Mouse (Mus musculus) heart, adult 9 months (tissue): ENCODE measurements around the gene Stat2.
"Not testable (repeated sequence)": the region's sequence is repeated elsewhere in the genome, so short reads cannot be mapped to it uniquely, and the experiment has no call there.

Experiments used
- DNase-seq, 2 experiments: peaks; one replicate each; pipeline ENCODE4 v3.0.0; 2022; ENCODE audit warnings: low spot score in 2 of 2

Stat2 gene

DNA sequence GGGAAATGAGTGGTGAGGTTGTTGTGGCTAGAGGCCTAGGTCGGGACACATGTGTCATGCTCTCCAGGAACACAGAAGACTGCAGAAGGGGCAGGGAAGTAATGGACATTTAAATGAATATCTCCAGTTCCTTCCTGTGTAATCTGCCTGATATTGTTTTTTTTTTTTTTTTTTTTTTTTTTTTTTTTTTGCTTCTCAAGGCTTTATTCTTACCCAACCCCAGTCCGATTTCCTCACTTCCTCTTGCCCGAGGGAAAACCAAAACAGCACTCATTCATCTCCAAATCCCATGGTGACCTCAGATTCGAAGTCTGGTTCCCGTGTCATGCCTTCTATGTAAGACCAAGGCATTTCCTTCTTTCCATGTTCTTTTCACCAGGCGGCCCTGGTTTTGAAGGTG is 27.9 kb downstream of the Stat2 start:
- no peak for DNase-seq

DNA sequence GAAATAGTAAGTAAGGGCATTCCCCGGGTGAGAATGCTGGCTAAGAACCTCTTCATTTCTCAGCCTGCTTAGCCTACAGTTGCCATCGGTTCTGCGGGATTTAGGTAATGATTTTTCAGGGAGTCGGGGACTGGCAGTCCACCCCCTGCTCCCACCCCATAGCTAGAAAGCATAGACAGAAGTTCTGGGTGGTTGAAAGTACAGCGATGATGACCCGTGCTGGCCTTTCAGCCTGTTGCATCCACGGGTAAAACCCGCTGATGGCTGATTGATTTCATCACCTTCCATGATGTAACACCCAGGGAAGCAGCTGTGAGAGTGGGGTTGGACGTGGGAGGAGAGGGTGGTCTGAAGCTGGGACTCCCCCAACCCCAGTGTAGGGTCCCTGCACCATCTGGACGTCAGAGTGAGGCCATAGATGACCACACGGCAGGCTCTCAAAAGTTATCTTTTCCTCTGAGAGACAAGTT is 28.4 kb downstream of the Stat2 start, which contains the start of gene Il23a:
TSS of gene Il23a (minus strand) at position 51 of the 470 bp plus-strand sequence.
- DNase-seq, result no peak

DNA sequence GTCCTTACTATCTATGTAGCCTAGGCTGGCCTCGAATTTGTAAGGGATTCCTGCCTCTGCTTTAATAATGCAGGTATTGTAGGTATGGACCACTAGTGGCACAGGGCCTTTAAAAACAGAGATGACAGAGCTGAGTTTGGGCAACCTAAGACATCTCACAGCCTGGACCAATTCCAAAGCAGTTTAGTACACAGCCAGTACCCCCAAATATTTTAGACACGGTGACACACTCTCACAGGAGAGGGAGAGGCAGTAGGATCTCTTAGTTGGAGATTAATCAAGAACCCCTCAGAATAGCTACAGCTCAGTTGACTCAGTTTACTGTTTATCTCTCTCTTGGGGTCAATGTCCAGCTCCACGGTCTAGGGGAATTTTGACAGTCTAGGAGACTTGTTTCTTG is 32.0 kb downstream of the Stat2 start:
- DNase-seq, result no peak

DNA sequence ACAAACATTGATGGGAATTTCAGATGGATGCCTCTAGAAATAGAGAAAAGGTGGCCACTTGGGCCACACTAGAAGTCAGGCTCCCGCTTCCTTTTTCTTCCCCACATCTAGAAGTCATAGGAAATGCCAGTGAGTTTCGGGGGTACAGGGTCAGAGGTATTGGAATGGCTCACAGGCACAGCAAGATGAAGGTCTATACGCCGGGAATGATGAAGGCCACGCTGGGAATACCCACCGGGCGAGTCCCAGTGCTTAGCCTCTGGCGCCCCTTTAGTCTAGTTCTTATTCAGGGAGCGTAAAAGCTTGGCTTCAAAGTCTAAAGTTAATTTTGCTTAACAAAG is 32.4 kb downstream of the Stat2 start:
- DNase-seq, result no peak

DNA sequence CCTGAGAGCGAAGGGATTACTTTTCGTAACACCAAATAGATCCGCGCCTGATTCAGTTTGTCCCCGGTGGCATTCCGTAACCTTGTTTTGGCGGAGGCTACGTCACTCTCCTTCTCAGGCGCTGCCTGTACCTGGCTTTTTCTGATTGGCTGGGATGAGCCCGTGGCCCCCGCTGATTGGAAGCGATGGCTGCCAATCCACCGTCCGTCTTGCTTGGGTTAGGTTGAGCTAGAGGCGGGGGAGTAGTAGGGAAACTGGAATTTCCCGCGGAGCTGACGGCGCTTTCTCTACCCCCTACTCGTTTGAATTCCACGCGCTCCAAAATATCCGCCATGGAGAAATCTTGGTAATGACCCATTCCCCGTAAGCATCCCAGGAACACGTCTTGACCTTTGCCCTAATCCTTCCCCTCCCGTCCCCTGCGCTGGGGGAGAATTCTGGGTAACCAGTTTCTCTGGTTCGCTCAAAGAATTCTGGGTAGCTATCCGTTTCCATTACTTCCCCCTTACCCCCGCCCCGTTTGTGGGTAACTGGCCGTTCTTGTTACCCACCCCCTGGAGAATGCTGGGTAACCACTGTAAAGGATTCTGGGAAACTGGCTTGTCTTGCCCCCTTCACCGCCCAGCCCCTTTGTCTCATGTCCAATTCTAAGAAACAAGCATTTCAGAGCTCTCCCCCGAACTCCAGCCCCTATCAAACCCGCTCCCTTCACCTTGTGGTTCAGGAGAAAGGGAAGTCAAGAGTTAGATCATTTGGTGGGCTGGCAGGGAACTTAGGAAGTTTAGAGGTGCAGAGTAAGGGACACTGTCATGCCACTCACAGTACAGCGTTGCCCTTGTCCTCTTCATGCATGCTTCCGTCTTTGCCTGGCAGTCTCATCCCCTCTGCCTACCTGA is 33.0 kb downstream of the Stat2 start, which contains the start of gene Pan2:
TSS of gene Pan2 (plus strand) at position 210 of the 896 bp plus-strand sequence.
- peak; percentile 100 for DNase-seq

DNA sequence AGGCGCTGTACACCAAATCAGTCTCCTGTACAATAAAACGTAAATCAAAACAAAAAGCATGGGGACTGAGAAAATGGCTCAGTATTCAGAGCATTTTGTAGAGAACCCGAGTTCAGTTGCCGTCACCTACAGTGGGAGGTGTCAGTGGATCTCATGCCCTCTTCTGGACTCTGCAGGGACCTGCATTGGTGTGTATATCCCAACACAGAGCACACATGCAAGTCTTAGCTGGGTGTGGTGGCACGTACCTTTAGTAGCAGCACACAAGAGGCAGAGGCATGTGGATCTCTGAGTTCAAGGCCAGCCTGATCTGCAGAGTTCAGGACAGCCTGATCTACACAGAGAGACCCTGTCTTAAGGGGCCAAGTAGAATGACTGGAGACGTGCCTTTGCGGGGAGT is 39.3 kb downstream of the Stat2 start:
- no peak for DNase-seq

DNA sequence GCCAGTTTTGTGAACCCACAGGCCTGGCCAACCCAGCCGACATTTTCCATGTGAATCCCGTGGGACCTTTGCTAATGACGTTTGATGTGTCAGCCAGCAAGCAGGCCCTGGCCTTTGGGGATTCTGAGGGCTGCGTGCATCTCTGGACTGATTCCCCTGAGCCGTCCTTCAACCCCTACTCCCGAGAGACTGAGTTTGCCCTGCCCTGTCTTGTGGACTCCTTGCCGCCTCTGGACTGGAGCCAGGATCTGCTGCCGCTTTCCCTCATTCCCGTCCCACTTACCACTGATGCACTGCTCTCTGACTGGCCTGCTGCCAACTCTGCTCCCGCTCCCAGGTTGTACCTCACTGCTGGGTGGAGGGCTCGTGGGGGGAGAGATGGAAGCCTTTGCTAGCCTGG is 39.8 kb downstream of the Stat2 start:
- no peak for DNase-seq

DNA sequence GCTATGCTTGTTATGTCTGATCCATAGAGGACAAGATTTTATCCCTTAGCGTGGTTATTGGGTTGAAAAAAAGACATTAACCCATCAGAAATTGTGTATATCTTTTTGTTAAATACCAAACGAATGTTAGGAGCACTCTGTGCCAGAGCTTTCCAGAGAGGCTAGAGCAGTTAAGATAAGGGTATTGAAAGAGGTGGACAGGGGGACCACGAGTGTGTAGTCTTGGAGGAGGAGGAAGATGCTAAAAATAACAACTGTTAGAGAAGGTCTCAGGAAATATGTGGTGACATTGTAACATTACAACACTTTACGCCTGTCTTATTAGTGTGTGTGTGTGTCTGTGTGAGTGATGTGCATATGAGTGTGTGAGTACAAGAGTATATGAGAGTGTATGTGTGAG is 40.5 kb downstream of the Stat2 start:
- DNase-seq, result no peak

DNA sequence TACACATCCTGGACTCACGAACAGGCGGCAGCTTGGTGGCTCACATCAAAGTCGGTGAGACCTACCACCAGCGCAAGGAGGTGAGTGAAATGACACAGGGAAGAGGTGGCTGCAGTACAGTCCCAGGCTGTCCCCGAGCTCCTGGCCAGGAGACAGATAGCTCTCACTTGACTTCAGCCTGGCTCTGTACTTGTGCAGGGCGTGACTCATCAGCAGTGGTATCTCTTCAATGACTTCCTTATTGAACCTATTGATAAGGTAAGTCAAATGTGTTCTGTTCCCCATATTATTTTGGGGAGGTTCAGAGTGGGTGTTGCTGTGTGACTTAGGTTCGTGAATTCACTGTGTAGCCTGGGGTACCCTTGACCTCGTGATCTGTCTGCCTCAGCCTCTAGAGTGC is 45.2 kb downstream of the Stat2 start:
- no peak for DNase-seq

DNA sequence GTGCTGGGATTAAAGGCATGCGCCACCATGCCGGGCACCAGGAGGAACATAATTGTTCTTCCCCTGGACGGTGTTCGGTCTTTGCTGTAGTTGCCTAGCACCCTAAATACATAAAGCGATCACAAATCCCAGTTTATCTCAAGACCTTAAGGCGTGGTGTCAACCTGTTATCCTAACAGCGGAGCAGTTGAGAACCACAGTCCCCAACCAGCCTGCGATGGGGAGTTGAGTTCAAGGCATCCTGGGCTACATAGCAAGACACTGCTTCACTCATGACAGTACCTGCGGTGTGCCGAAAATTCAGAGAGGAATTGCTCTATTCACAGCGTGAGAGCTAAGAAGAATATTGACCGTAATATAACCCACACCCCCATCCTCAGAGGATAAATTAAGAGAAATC is 51.3 kb downstream of the Stat2 start:
- DNase-seq, result no peak

DNA sequence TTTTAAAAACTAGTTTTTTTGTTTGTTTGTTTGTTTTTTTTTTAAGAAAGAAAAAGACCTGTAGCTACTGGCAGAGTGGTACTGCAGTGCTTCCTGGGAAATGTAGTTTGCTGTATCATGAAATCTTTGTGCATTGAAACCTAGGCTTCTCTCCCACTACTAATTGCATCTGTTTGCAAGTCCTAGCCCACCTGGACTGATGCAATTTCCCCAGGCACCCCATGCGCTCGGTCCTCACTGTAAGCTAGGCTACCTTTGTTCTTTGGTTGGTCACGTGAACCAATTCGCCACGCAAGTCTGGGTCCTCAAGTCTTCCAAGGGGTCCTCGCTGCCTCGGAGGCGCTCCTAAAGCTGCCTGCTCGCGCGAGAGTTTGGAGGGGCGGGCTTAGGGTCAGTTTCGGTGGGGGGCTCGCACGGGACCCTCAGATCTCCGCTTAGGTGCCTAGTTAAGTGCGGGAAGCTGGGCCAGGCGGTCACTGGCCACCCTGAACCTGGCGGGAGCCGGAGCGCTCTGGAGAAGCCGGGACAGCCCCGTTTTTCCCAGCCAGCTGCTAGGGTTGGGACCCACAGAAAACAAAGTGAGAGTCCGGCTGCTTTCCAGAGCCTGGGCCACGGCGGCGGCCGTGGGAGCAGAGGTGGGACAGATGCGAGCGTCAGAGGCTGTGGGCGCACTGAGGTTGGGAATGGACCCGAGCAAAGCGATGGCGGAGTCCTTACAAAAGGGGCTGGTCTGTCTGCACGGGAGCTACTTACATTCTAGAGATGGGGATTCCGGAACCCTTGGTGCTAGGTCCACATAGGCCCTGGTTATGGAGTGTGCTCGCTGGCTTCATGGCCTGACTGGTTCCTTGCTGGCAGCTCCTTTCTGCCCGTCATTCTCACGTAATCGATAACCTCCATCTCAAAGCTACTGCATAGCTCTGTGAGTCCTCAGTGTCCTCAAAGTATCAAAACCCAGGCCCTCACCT is 52.1 kb downstream of the Stat2 start, which contains the start of gene Cnpy2:
TSS of gene Cnpy2 (plus strand) at position 319 of the 968 bp plus-strand sequence.
- DNase-seq, result peak; percentile 85 to 89

DNA sequence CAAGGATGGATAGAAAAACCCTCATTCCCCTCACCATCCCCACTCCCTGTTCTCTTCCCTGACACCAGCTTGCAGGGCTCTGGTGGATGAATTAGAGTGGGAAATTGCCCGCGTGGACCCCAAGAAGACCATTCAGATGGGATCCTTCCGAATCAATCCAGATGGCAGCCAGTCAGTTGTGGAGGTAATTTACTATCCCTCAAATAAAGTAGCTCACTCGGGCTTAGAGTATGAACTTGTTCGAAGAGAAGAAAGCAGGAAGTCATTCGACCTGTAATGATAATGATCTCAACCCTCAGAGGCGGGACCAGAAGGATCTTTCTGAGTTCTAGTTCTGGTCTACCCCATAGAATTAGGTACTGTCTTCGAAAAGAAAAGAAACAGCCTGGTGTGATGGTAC is 53.2 kb downstream of the Stat2 start:
- no peak for DNase-seq

DNA sequence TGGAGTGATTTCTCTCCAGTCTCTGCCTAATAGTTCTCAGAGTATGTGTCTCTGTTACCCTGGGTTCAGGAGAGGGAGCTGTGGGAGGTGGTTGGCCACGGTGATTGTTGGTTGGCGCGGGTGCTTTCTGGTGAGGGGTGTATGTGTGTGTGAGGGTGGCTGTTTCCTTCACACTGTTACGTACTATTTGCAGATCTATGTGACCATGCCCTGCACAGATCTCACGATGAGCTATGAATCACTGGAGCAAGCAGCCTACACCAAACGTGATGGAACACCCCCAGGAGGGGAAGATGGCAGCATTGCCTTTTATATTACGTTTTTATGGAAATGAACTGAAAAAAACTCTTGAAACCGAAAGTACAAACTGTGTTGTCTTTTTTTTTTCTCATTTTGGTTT is 56.5 kb downstream of the Stat2 start:
- DNase-seq, result no peak

DNA sequence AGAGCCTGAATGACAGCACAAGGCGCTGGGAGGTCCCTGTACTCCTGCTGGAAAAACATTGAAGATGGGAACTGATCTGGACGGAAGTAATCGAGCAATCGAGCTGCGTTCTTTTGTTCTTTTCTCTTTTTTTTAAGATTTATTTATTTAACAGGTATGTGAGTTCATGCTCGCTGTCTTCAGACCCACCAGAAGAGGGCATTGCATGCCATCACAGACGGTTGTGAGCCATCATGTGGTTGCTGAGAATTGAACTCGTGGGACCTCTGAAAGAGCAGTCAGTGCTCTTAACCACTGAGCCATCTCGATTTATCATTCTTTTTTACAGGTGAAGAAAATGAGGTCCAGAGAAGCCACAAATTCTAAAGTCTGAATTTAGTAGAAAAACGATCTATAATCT is 57.3 kb downstream of the Stat2 start:
- DNase-seq, result no peak

DNA sequence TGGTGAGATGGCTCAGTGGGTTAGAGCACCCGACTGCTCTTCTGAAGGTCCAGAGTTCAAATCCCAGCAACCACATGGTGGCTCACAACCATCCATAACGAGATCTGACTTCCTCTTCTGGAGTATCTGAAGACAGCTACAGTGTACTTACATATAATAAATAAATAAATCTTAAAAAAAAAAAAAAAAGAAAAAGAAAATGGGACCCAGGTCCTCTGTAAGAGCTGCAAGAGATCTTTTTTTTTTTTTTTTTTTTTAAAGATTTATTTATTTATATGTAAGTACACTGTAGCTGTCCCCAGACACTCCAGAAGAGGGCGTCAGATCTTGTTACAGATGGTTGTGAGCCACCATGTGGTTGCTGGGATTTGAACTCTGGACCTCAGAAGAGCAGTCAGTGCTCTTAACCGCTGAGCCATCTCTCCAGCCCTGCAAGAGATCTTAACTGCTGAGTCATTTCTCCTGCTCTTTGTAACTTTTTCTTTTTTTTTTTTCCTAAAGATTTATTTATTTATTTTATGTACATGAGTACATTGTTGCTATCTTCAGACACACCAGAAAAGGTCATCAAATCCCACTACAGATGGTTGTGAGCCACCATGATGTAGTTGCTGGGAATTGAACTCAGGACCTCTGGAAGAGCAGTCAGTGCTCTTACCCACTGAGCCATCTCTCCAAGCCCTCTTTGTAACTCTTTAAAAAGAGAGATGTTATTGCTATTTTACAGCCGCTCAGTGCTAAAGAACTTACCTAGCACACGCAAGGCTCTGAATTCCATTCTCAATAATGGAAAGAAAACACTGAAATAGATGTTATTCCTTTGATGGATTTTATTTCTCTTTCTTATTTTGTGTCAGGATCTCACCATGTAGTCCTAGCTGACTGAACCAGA is 62.2 kb downstream of the Stat2 start:
- not testable (repeated sequence) for DNase-seq

DNA sequence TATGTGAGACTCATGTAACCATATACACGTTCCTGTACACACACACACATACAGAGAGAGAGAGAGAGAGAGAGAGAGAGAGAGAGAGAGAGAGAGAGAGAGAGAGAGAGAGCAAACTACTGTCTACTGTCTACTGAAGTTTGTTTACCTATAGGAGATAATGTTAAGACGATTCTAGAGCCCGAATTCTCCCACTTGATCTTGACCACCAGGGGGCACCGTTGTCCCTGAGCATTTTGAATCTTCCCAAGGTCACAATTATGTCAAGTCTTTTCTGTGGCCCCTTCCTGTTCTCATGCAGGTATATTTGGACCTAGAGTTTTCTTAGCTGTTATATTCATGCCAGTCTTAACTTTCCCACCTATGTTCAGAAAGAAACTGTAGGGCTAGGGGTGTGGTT is 65.2 kb downstream of the Stat2 start:
- DNase-seq, result peak in 1 of 2 experiments; percentile 75

DNA sequence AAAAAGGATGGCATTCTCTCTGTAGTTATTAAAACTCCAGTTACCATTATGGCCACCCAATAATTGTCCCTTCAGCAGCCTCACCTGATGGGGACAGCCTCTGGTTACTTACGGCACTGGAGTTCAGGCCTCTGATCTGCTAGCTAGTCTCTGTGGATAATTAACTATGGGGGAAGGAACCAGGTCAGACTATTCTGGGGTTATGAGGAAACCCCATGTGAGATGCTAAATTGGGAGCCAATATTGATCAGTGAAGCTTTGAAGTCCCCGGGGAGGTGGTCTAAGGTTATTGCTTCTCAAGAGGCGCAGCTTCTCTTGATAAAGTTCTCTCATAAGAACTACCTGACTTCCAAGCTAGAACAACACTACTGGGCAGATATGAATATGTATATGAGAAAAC is 65.8 kb downstream of the Stat2 start:
- DNase-seq, result no peak

DNA sequence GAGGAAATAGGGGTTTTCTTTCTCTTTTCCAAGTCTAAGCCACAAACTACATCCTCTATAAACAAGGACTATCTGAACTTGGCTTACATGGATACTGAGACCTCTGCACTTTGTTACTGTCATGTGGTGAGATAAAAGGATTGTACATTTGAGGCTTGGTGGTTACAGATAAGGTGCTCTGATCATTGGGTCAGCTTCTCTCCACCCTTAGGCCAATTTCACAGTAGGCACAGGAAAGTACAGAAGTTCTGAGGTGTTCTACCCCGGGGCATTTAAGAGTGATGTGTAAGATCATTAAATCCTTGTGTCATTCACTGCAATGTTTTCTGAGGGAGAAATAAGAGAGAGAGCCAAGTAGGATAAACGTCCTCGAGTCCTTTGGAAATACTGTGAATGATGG is 66.2 kb downstream of the Stat2 start:
- DNase-seq, result no peak

DNA sequence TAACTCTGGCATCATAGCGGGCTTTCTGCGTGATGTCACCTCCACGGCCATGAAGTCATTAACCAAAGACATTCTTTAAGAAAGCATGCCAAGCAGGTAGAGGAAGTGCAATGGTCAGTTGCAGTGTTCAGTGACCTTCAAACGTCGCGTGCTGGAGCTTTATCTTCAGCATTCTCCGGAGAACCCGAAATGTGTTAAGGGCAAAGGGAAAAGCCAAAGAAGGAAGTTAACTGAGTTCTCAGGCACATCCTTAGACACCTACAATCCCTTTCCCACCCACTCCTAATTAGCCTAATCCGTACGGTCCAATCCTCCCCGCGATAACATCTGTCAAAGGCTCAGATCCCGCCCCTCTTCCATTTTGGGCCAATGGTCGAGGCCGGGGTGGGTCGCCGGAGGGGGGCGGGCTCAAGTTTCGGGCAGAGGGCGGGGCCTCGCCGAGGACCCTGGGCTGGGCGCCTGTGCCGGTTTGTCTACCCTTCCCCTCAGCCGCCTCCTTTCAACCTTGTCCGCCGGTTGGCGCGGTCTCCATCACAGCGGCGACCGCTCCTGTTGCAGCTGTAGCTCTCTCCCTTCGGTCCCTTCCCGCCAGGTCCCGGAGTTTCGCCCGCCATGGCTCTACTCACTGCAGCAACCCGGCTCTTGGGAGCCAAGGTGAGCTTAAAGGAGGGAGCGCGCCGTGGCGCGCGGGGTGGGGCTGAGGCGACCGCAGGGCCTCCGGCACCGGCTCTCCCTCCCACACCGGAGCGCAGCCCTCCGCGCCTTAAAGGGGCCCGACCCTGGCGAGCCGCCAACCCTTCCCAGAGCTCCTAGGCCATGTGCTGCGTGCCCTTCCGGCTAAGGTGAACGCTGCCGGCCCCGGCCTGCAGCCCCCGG is 67.2 kb downstream of the Stat2 start, which contains the start of gene Cs:
TSS of gene Cs (plus strand) at position 429 of the 876 bp plus-strand sequence.
- DNase-seq, result peak; percentile 97 to 98

DNA sequence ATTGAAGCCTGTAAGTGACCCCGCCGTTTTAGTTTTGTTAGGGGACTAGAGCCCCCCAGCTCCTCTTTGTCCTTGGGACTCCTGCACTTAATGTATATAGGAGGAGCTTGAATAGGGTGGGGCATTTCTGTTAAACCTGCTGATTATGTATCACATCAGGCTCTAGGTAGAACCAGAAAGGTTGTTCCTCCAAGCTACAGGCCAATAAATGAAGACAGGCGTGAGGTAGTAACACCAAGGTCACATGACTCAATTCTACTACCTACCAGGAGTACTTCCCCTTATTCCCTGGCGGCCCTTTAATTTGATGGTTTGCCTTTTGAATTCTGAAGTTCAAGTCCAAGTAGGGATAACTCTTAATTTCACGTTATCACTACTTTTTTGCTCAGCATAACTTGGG is 68.1 kb downstream of the Stat2 start:
- no peak for DNase-seq
